19 mouse cellular contexts compared by ENCODE assay signal in the genomic region with DNA sequence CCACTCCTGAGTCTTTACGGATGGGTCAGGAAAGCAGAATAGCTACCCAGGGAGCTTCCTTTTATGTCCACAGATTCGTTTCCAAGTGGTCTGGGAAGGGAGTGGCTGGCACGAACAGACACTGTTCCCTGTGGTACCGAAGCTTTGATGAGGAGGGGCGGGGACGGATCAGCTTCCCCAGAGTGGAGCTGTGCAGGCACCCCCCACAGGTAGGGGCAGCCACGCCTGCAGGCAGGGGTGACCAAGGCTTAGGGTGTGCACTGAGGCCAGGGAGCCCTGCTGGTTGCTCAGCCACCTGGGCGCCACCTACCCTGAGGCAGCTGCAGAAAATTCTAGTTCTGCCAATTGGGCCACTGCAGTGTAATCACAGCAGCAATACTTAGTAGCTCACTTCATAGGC. TPM values are rescaled to one million over a fixed set of nuclear protein-coding genes. Genes with fewer than 3 reads are reported as not detected.
DNase-seq lines count a peak whose midpoint lies in the region; ATAC-seq and TF ChIP-seq lines count a peak whose summit lies in the region.
"Had no signal": no experiment of that assay in that cellular context is flagged by ENCODE, and none has a peak within 500 bp of the region (broad histone marks: within the 10 kb centered on the region; RNA-seq: fewer than 3 reads in every experiment).

No protein-coding gene starts in this region.

- H3K4me3 ChIP-seq in midbrain, embryonic 10.5 days = no peak overlapping the region
- H3K4me3 ChIP-seq in midbrain, embryonic 14.5 days (replicated peaks; ENCODE audit: low read depth, low read length) = no peak overlapping the region
- no peak overlapping the region for H3K4me3 ChIP-seq in intestine, embryonic 14.5 days (ENCODE audit: low read depth, low read length)
- H3K4me3 ChIP-seq in stomach, postnatal 0 days (ENCODE audit: low read depth, low read length) = no peak overlapping the region
- H3K4me3 ChIP-seq: embryonic facial prominence, embryonic 12.5 days; heart, adult 2 months; hindbrain, embryonic 13.5 days; neural tube, embryonic 13.5 days had no signal

- no peaks in the 10 kb centered on the region for H3K36me3 ChIP-seq in midbrain, embryonic 10.5 days
- no peaks in the 10 kb centered on the region for H3K36me3 ChIP-seq in midbrain, embryonic 14.5 days (ENCODE audit: control insufficient read depth, insufficient read depth, low read length)
- H3K36me3 ChIP-seq in intestine, embryonic 14.5 days (ENCODE audit: control insufficient read depth, insufficient read depth, low read length) = no peaks in the 10 kb centered on the region
- no peaks in the 10 kb centered on the region for H3K36me3 ChIP-seq in stomach, postnatal 0 days (ENCODE audit: control insufficient read depth, insufficient read depth, low read length)
- H3K36me3 ChIP-seq: embryonic facial prominence, embryonic 12.5 days; hindbrain, embryonic 13.5 days; neural tube, embryonic 13.5 days had no signal

- intact Hi-C loops in heart, postnatal 36 days (cut with DNase I) = no loop called here

- H3K27ac ChIP-seq in midbrain, embryonic 10.5 days (replicated peaks) = 0 out of 2 replicates have a peak overlapping the region, but pooled peaks have one; percentile 17
- no peak overlapping the region for H3K27ac ChIP-seq in midbrain, embryonic 14.5 days (replicated peaks; ENCODE audit: low read depth, low read length)
- H3K27ac ChIP-seq in intestine, embryonic 14.5 days (ENCODE audit: low read depth) = no peak overlapping the region
- peak overlapping the region; percentile 78 for H3K27ac ChIP-seq in stomach, postnatal 0 days (replicated peaks)
- H3K27ac ChIP-seq: embryonic facial prominence, embryonic 12.5 days; heart, adult 2 months; hindbrain, embryonic 13.5 days; neural tube, embryonic 13.5 days had no signal

- H3K4me1 ChIP-seq in midbrain, embryonic 10.5 days = peaks cover 58% of the 10 kb centered on the region
- H3K4me1 ChIP-seq in midbrain, embryonic 14.5 days (ENCODE audit: control insufficient read depth, insufficient read depth, low read length) = 0 out of 2 replicates have a peak, but pooled peaks cover 8% of the 10 kb centered on the region
- peaks cover 25% of the 10 kb centered on the region for H3K4me1 ChIP-seq in intestine, embryonic 14.5 days (replicated peaks; ENCODE audit: control insufficient read depth, insufficient read depth, low read length)
- H3K4me1 ChIP-seq in stomach, postnatal 0 days (replicated peaks; ENCODE audit: control insufficient read depth, insufficient read depth) = peaks cover 5% of the 10 kb centered on the region
- H3K4me1 ChIP-seq: neural tube, embryonic 13.5 days had no signal

- ATAC-seq in midbrain, embryonic 14.5 days (ENCODE audit: low FRiP score, low TSS enrichment) = no peak
- ATAC-seq in intestine, embryonic 14.5 days (replicated peaks; ENCODE audit: low FRiP score, low TSS enrichment, low read depth) = peak; percentile 34
- ATAC-seq in stomach, postnatal 0 days (ENCODE audit: low FRiP score, low TSS enrichment) = peak; percentile 62; the same call in 1 of the 2 replicates
- ATAC-seq: forebrain, postnatal 0 days had no signal

- no peak for TF ChIP-seq EP300 in stomach, postnatal 0 days (optimal IDR thresholded peaks at IDR 0.05)

- H3K9me3 ChIP-seq in midbrain, embryonic 10.5 days (replicated peaks) = no peaks in the 10 kb centered on the region
- no peaks in the 10 kb centered on the region for H3K9me3 ChIP-seq in midbrain, embryonic 14.5 days (ENCODE audit: control insufficient read depth, low read length)
- H3K9me3 ChIP-seq in intestine, embryonic 14.5 days (ENCODE audit: control insufficient read depth, low read length) = no peaks in the 10 kb centered on the region
- H3K9me3 ChIP-seq in stomach, postnatal 0 days (ENCODE audit: control insufficient read depth, low read length) = no peaks in the 10 kb centered on the region
- H3K9me3 ChIP-seq: embryonic facial prominence, embryonic 12.5 days; hindbrain, embryonic 13.5 days; neural tube, embryonic 13.5 days had no signal

- WGBS in midbrain, embryonic 10.5 days = 13% methylated on average over 8 of the region's 8 CpGs
- 21% methylated on average over 8 of the region's 8 CpGs for WGBS in midbrain, embryonic 14.5 days
- WGBS in intestine, embryonic 14.5 days = 28% methylated on average over 8 of the region's 8 CpGs
- 29% methylated on average over 8 of the region's 8 CpGs for WGBS in stomach, postnatal 0 days

- H3K27me3 ChIP-seq in midbrain, embryonic 10.5 days (ENCODE audit: low read depth, poor library complexity, severe bottlenecking) = no peaks in the 10 kb centered on the region
- no peaks in the 10 kb centered on the region for H3K27me3 ChIP-seq in midbrain, embryonic 14.5 days (ENCODE audit: control insufficient read depth, insufficient read depth, low read length)
- H3K27me3 ChIP-seq in intestine, embryonic 14.5 days (replicated peaks; ENCODE audit: control insufficient read depth, insufficient read depth, low read length) = no peaks in the 10 kb centered on the region
- no peaks in the 10 kb centered on the region for H3K27me3 ChIP-seq in stomach, postnatal 0 days (ENCODE audit: control insufficient read depth, insufficient read depth, low read length)
- H3K27me3 ChIP-seq: embryonic facial prominence, embryonic 12.5 days; neural tube, embryonic 13.5 days had no signal

- H3K4me2 ChIP-seq in midbrain, embryonic 14.5 days (ENCODE audit: low read length) = no peak overlapping the region
- no peak overlapping the region for H3K4me2 ChIP-seq in intestine, embryonic 14.5 days (ENCODE audit: low read length)
- H3K4me2 ChIP-seq in stomach, postnatal 0 days (replicated peaks; ENCODE audit: low read depth) = no peak overlapping the region
- H3K4me2 ChIP-seq: embryonic facial prominence, embryonic 12.5 days; hindbrain, embryonic 13.5 days; midbrain, embryonic 11.5 days; neural tube, embryonic 13.5 days had no signal

- H3K9ac ChIP-seq in midbrain, embryonic 14.5 days (replicated peaks; ENCODE audit: low read length) = no peak overlapping the region
- no peak overlapping the region for H3K9ac ChIP-seq in intestine, embryonic 14.5 days (ENCODE audit: low read length)
- no peak overlapping the region for H3K9ac ChIP-seq in stomach, postnatal 0 days (ENCODE audit: low read length)
- H3K9ac ChIP-seq: embryonic facial prominence, embryonic 12.5 days; forebrain, postnatal 0 days; hindbrain, embryonic 13.5 days; neural tube, embryonic 13.5 days had no signal

- DNase-seq in kidney, postnatal 25 days = peak; percentile 31 to 59
- DNase-seq in kidney, adult 9 months = no peak
- DNase-seq in midbrain, embryonic 10.5 days (ENCODE audit: low spot score) = no peak
- no peak for DNase-seq in midbrain, embryonic 14.5 days
- no peak for DNase-seq in intestine, embryonic 14.5 days (ENCODE audit: low spot score)
- DNase-seq in stomach, postnatal 0 days (ENCODE audit: low spot score) = peak; percentile 64
- no peak for DNase-seq in right cerebral cortex, adult 18-20 months
- no peak for DNase-seq in heart, postnatal 36 days
- DNase-seq: adrenal gland, postnatal 36 days; cerebellum, adult 8-10 months; forebrain, postnatal 0 days; gastrocnemius, postnatal 10 days; heart, adult 2 months; lung, postnatal 14 days; right cerebral cortex, postnatal 25 days had no signal

- TF ChIP-seq CTCF in stomach, postnatal 0 days (IDR thresholded peaks at IDR 0.05; ENCODE audit: low read depth) = no peak; the same call in 1 of the 2 replicates

RNA-seq across cellular contexts. Expression of gene Cdh1, which starts 29.5 kb away (rescaled TPM):
- polyA plus RNA-seq in midbrain, embryonic 10.5 days (2016; fragmentation: Nextera tagmentation; extraction: Ambion mirVana) = 8.2 and 8.7 TPM in 2 replicates
- 0.26 and 1.9 TPM in 2 replicates for polyA plus RNA-seq in midbrain, embryonic 14.5 days (2014; fragmentation: Nextera tagmentation; extraction: Ambion mirVana)
- 141 and 152 TPM in 2 replicates for polyA plus RNA-seq in intestine, embryonic 14.5 days (2014; fragmentation: Nextera tagmentation; extraction: Ambion mirVana)
- 118 and 131 TPM in 2 replicates for polyA plus RNA-seq in stomach, postnatal 0 days (2015; fragmentation: Nextera tagmentation; extraction: Ambion mirVana)
- total RNA-seq in heart, postnatal 36 days (2021) = not detected
- total RNA-seq: adrenal gland, postnatal 36 days; heart, adult 2 months had no signal

RNA-seq across cellular contexts. Expression of gene Tango6, which starts 50.2 kb away (rescaled TPM):
- 13.8 and 14.2 TPM in 2 replicates for polyA plus RNA-seq in midbrain, embryonic 10.5 days (2016; fragmentation: Nextera tagmentation; extraction: Ambion mirVana)
- 3.7 and 5.6 TPM in 2 replicates for polyA plus RNA-seq in midbrain, embryonic 14.5 days (2014; fragmentation: Nextera tagmentation; extraction: Ambion mirVana)
- 9.1 and 10.9 TPM in 2 replicates for polyA plus RNA-seq in intestine, embryonic 14.5 days (2014; fragmentation: Nextera tagmentation; extraction: Ambion mirVana)
- polyA plus RNA-seq in stomach, postnatal 0 days (2015; fragmentation: Nextera tagmentation; extraction: Ambion mirVana) = 3.0 and 3.1 TPM in 2 replicates
- total RNA-seq in heart, postnatal 36 days (2021) = 10 to 100 TPM; 10.7 to 11.2 TPM

RNA-seq across cellular contexts. Expression of gene Gm10073, which starts 59.4 kb away (rescaled TPM):
- 5.7 and 7.1 TPM in 2 replicates for polyA plus RNA-seq in midbrain, embryonic 10.5 days (2016; fragmentation: Nextera tagmentation; extraction: Ambion mirVana)
- polyA plus RNA-seq in midbrain, embryonic 14.5 days (2014; fragmentation: Nextera tagmentation; extraction: Ambion mirVana) = 6.4 and 8.2 TPM in 2 replicates
- polyA plus RNA-seq in intestine, embryonic 14.5 days (2014; fragmentation: Nextera tagmentation; extraction: Ambion mirVana) = 9.1 and 11.7 TPM in 2 replicates
- 13.8 and 14.2 TPM in 2 replicates for polyA plus RNA-seq in stomach, postnatal 0 days (2015; fragmentation: Nextera tagmentation; extraction: Ambion mirVana)
- 100 to 1,000 TPM; 105 to 117 TPM for total RNA-seq in heart, postnatal 36 days (2021)

Comparison
In these comparisons a context has a peak if more than half of its experiments do, and no peak if none do; other contexts are left out.
1. DNase-seq: peak in kidney, postnatal 25 days (2 of 2) and stomach, postnatal 0 days (single experiment); none in kidney, adult 9 months (single experiment), midbrain, embryonic 10.5 days (single experiment), midbrain, embryonic 14.5 days (single experiment), intestine, embryonic 14.5 days (single experiment), right cerebral cortex, adult 18-20 months (single experiment) and heart, postnatal 36 days (0 of 2).
2. H3K27ac ChIP-seq: peak in midbrain, embryonic 10.5 days (single experiment) and stomach, postnatal 0 days (single experiment); none in midbrain, embryonic 14.5 days (single experiment) and intestine, embryonic 14.5 days (single experiment).
3. RNA of gene Cdh1, which starts 29.5 kb away (polyA plus RNA-seq): 141 to 152 TPM in intestine, embryonic 14.5 days and 118 to 131 TPM in stomach, postnatal 0 days; 8.2 to 8.7 TPM in midbrain, embryonic 10.5 days and 0.26 to 1.9 TPM in midbrain, embryonic 14.5 days; every median in the first group is over 10 times any median in the second.